Mouse (Mus musculus) neural tube, embryonic 15.5 days (tissue): ENCODE data around the gene Mfap1b. TPM values are rescaled to one million over a fixed set of nuclear protein-coding genes. Genes with fewer than 3 reads are reported as not detected.

Source experiments
- ATAC-seq: fragments of 200-750 bp; cut with Nextera tagmentation; 2 replicates; pipeline ENCODE4 v1.8.0; 2017; ENCODE audit warnings: mild to moderate bottlenecking, moderate TSS enrichment, moderate library complexity; ENCODE audit not compliant: low FRiP score
- H3K27ac ChIP-seq: fragments of 300-500 bp; sonication (generic); replicated peaks from 2 replicates; pipeline ENCODE4 v1.5.1; 2015; ENCODE audit warnings: mild to moderate bottlenecking, inconsistent platforms
- H3K27me3 ChIP-seq: fragments of 300-500 bp; sonication (generic); replicated peaks from 2 replicates; pipeline ENCODE4 v1.6.1; 2015; ENCODE audit warnings: inconsistent platforms
- H3K36me3 ChIP-seq: fragments of 300-500 bp; sonication (generic); 2 replicates; pipeline ENCODE4 v1.6.1; 2015; ENCODE audit warnings: inconsistent platforms
- H3K4me1 ChIP-seq: fragments of 300-500 bp; sonication (generic); 2 replicates; pipeline ENCODE4 v1.6.1; 2015; ENCODE audit warnings: inconsistent platforms
- H3K4me2 ChIP-seq: fragments of 300-500 bp; sonication (generic); 2 replicates; pipeline ENCODE4 v1.6.1; 2015; ENCODE audit warnings: inconsistent platforms, mild to moderate bottlenecking, moderate library complexity
- H3K4me3 ChIP-seq: fragments of 300-500 bp; sonication (generic); replicated peaks from 2 replicates; pipeline ENCODE4 v1.5.1; 2015; ENCODE audit warnings: mild to moderate bottlenecking, inconsistent platforms
- H3K9ac ChIP-seq: fragments of 300-500 bp; sonication (generic); replicated peaks from 2 replicates; pipeline ENCODE4 v1.6.1; 2015; ENCODE audit warnings: mild to moderate bottlenecking, inconsistent platforms
- H3K9me3 ChIP-seq: fragments of 300-500 bp; sonication (generic); replicated peaks from 2 replicates; pipeline ENCODE4 v1.6.1; 2016; ENCODE audit warnings: inconsistent platforms
- WGBS: fragments of 180-500 bp; shearing (Covaris S2); methylation state at CpG from one replicate; pipeline ENCODE4 v1.1.7; 2015; ENCODE audit warnings: mixed read lengths; 5-methylcytosine and 5-hydroxymethylcytosine counted together
- polyA plus RNA-seq: library from polyadenylated mRNA; unstranded; fragments of >200 nt; fragmentation: Nextera tagmentation; extraction: Ambion mirVana; gene quantifications from 2 replicates; pipeline ENCODE4 v1.2.1, GENCODE M21; 2015

Gene Mfap1b
- polyA plus RNA-seq, 1 experiment from 2014 or later: 67.8 TPM

GRCm38 (mm10) chr2:121445117-121445516 lies 28.8 kb downstream of the Mfap1b start:
- WGBS: 85% methylated on average over 3 of the region's 3 CpGs
- Histone ChIP-seq H3K27me3 (peaks cover 25% of the 10 kb centered on the region), H3K36me3 (no peaks in the 10 kb centered on the region), H3K4me1 (peaks cover 25% of the 10 kb centered on the region), H3K4me3 (no peak overlapping the region), H3K9ac (no peak overlapping the region), H3K9me3 (no peaks in the 10 kb centered on the region), H3K4me2 (no peak overlapping the region), H3K27ac (no peak overlapping the region)
- no peak for ATAC-seq

- Histone ChIP-seq H3K9ac (0 out of 2 replicates have a peak within 1 kb of the TSS, but pooled peaks have one; percentile 3), H3K27me3 (peaks cover 25% of the 10 kb centered on the region), H3K27ac (no peak within 1 kb of the TSS), H3K4me1 (peaks cover 24% of the 10 kb centered on the region), H3K9me3 (no peaks in the 10 kb centered on the region), H3K36me3 (peaks cover 8% of the 10 kb centered on the region), H3K4me3 (no peak within 1 kb of the TSS; the same call in 1 of the 2 replicates), H3K4me2 (peak within 1 kb of the TSS; percentile 62)
- WGBS: 81% methylated on average over 1 of the region's 1 CpGs
- no peak for ATAC-seq
Measured at GRCm38 (mm10) chr2:121444178-121444577, 29.7 kb downstream of the Mfap1b start, which contains the start of gene Ell3. Gene Ell3 (minus strand): TSS chr2:121444278.

DNA sequence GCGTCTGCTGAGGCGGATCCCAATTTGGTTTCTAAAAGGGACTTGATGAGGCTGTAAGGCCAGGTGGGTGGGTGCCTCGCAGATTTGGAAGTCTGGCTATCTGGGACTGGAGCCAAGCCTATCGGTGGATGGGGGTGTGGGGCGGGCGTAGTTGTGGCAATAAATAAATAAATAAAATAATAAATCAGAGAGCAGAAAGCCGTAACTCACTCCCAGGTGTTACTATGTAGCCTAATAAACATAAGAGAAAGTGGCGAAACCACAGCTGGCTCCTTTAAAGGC lies 30.9 kb downstream of the Mfap1b start:
- peaks cover 25% of the 10 kb centered on the region for H3K27me3 ChIP-seq
- peaks cover 20% of the 10 kb centered on the region for H3K36me3 ChIP-seq
- no peak for ATAC-seq
- no peak overlapping the region for H3K27ac ChIP-seq
- H3K9ac ChIP-seq: 0 out of 2 replicates have a peak overlapping the region, but pooled peaks have one; percentile 3
- peaks cover 17% of the 10 kb centered on the region for H3K4me1 ChIP-seq
- peak overlapping the region; percentile 33 for H3K4me3 ChIP-seq
- no peaks in the 10 kb centered on the region for H3K9me3 ChIP-seq
- peak overlapping the region; percentile 62 for H3K4me2 ChIP-seq
- 4% methylated on average over 8 of the region's 8 CpGs for WGBS

DNA sequence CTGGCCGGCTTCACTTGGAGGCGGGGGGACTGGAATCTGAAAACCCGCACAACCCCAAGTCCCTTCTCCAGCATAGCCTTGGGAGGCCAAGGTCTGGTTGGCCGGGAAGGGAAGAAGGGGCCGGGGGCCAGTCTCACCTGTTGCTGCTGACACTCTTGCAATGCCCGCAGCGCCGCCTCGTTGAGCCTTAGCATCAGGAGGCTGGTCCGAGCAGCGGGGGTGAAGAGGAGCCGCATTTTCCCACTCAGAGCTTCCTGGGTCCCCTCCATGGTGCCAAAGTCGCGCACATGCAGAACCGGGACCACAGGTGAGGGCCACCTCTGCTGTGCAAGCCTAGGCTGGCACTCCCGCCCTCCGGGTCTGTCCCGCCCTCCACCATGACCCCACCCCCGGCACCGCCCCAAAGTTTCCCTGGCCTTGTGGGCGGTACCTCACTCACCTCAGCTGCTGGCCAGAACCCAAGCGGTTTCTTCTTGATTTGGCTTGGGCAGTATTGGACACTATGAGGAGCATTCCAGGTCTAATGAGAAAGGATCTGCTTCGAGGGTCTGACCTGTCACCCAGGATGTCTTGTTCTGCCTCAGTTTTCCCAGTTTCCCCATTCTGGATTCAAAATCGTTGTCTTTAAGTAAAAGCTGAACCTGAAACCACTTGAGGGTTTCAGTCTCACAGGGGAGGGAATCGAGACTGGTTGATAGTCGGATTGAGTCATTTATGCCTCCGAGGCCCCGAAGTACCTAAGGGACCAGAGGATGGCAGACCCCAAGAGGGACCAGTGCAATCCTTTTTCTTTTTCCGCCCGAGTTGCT lies 31.4 kb downstream of the Mfap1b start:
- Histone ChIP-seq H3K27me3 (peaks cover 25% of the 10 kb centered on the region), H3K36me3 (peaks cover 25% of the 10 kb centered on the region), H3K27ac (no peak overlapping the region), H3K4me3 (peak overlapping the region; percentile 33), H3K9ac (0 out of 2 replicates have a peak overlapping the region, but pooled peaks have one; percentile 3), H3K9me3 (no peaks in the 10 kb centered on the region), H3K4me2 (peak overlapping the region; percentile 62), H3K4me1 (peaks cover 15% of the 10 kb centered on the region)
- ATAC-seq: no peak
- 2% methylated on average over 30 of the region's 30 CpGs for WGBS

GRCm38 (mm10) chr2:121441800-121442199 lies 32.1 kb downstream of the Mfap1b start:
- Histone ChIP-seq H3K9ac (no peak overlapping the region), H3K4me3 (peak overlapping the region; percentile 33), H3K4me1 (peaks cover 15% of the 10 kb centered on the region), H3K4me2 (peak overlapping the region; percentile 62), H3K9me3 (no peaks in the 10 kb centered on the region), H3K27ac (no peak overlapping the region), H3K27me3 (peaks cover 25% of the 10 kb centered on the region), H3K36me3 (peaks cover 31% of the 10 kb centered on the region)
- WGBS: 16% methylated on average over 11 of the region's 11 CpGs
- ATAC-seq: no peak

DNA sequence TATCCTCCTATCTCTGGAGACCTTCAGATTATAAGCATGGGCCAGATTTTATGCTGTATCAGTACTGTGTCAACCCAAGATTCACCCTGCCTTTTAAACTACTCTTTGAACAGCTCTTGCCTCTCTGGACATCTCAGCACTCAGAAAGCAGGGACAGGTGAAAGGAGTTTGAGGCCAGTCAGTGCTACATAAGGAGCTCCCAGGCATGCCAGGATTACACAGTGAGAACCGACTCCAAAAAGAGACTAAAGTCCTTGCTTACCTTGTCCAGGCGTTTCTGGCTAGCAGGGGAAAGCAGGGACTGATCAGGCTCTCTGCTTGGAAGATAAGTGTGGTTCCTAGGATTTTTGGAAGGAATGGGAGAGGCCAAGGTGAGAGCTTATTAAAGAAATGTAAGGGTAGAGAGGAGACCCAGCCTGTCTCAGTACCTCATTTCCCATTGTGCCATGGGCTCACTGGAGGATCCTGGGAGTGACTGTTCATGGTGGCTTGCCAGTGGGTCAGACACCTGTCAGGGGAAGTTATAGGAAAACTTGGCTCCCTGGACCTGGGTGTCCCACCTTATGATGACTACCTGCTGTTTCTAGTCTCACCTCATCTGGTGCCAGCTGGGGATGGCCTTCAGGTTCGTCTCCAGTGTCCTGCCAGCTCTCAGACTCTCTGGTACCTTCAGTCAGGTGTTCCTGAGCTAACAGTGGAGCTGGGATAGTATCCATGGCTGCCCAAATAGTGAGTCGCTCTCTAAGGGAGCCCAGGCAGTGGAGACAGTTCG lies 32.8 kb downstream of the Mfap1b start:
- WGBS: 60% methylated on average over 5 of the region's 5 CpGs
- ATAC-seq: no peak

GRCm38 (mm10) chr2:121439746-121440145 lies 34.1 kb downstream of the Mfap1b start:
- H3K27me3 ChIP-seq: peaks cover 25% of the 10 kb centered on the region
- no peak overlapping the region for H3K4me3 ChIP-seq
- no peaks in the 10 kb centered on the region for H3K9me3 ChIP-seq
- peaks cover 15% of the 10 kb centered on the region for H3K4me1 ChIP-seq
- ATAC-seq: no peak
- H3K4me2 ChIP-seq: no peak overlapping the region
- peaks cover 44% of the 10 kb centered on the region for H3K36me3 ChIP-seq
- H3K27ac ChIP-seq: no peak overlapping the region
- 79% methylated on average over 4 of the region's 4 CpGs for WGBS
- H3K9ac ChIP-seq: no peak overlapping the region

More for the DNA sequence above, 32.8 kb downstream of the Mfap1b start:
- Histone ChIP-seq H3K36me3 (peaks cover 34% of the 10 kb centered on the region), H3K4me1 (peaks cover 15% of the 10 kb centered on the region), H3K4me3 (no peak overlapping the region), H3K27ac (no peak overlapping the region), H3K9me3 (no peaks in the 10 kb centered on the region), H3K4me2 (no peak overlapping the region), H3K27me3 (peaks cover 25% of the 10 kb centered on the region), H3K9ac (no peak overlapping the region)

- Histone ChIP-seq H3K36me3 (peaks cover 91% of the 10 kb centered on the region), H3K9me3 (no peaks in the 10 kb centered on the region), H3K27ac (no peak overlapping the region), H3K4me3 (no peak overlapping the region), H3K4me1 (no peaks in the 10 kb centered on the region), H3K4me2 (no peak overlapping the region), H3K9ac (no peak overlapping the region), H3K27me3 (no peaks in the 10 kb centered on the region)
- ATAC-seq: no peak
- 97% methylated on average over 1 of the region's 1 CpGs for WGBS
Measured at GRCm38 (mm10) chr2:121434854-121435253, 39.0 kb downstream of the Mfap1b start.

GRCm38 (mm10) chr2:121425890-121426289 lies 48.0 kb downstream of the Mfap1b start:
- Histone ChIP-seq H3K27ac (no peak overlapping the region), H3K9me3 (no peaks in the 10 kb centered on the region), H3K27me3 (no peaks in the 10 kb centered on the region), H3K36me3 (peaks cover 77% of the 10 kb centered on the region), H3K4me2 (no peak overlapping the region), H3K9ac (no peak overlapping the region), H3K4me1 (no peaks in the 10 kb centered on the region), H3K4me3 (no peak overlapping the region)
- ATAC-seq: no peak
- 97% methylated on average over 2 of the region's 2 CpGs for WGBS

- no peak overlapping the region for H3K9ac ChIP-seq
- 91% methylated on average over 2 of the region's 2 CpGs for whole genome bisulfite sequencing
- no peak overlapping the region for H3K27ac ChIP-seq
- no peak for ATAC-seq
- H3K4me2 ChIP-seq: no peak overlapping the region
- H3K36me3 ChIP-seq: peaks cover 63% of the 10 kb centered on the region
- H3K4me1 ChIP-seq: peaks cover 4% of the 10 kb centered on the region
- no peaks in the 10 kb centered on the region for H3K27me3 ChIP-seq
- H3K4me3 ChIP-seq: no peak overlapping the region
- no peaks in the 10 kb centered on the region for H3K9me3 ChIP-seq
Measured at GRCm38 (mm10) chr2:121423166-121423565, 50.7 kb downstream of the Mfap1b start.

GRCm38 (mm10) chr2:121418476-121418875 lies 55.4 kb downstream of the Mfap1b start:
- Histone ChIP-seq H3K9ac (no peak overlapping the region), H3K4me1 (peaks cover 37% of the 10 kb centered on the region), H3K36me3 (peaks cover 30% of the 10 kb centered on the region), H3K27me3 (no peaks in the 10 kb centered on the region), H3K27ac (no peak overlapping the region), H3K9me3 (no peaks in the 10 kb centered on the region), H3K4me3 (no peak overlapping the region), H3K4me2 (no peak overlapping the region)
- WGBS: 92% methylated on average over 3 of the region's 3 CpGs
- ATAC-seq: no peak

GRCm38 (mm10) chr2:121416356-121416755 lies 57.5 kb downstream of the Mfap1b start:
- H3K27me3 ChIP-seq: no peaks in the 10 kb centered on the region
- 94% methylated on average over 6 of the region's 6 CpGs for WGBS
- H3K36me3 ChIP-seq: peaks cover 17% of the 10 kb centered on the region
- no peak for ATAC-seq
- H3K9me3 ChIP-seq: no peaks in the 10 kb centered on the region
- no peak overlapping the region for H3K9ac ChIP-seq
- H3K4me2 ChIP-seq: peak overlapping the region; percentile 61
- H3K4me3 ChIP-seq: no peak overlapping the region
- H3K27ac ChIP-seq: no peak overlapping the region
- H3K4me1 ChIP-seq: peaks cover 47% of the 10 kb centered on the region
